In genomic region chr6:101376511-101377166, GRCm38 (mm10) we compare ENCODE assay signal across 7 mouse cellular contexts. TPM values are rescaled to one million over a fixed set of nuclear protein-coding genes. Genes with fewer than 3 reads are reported as not detected.
A peak's percentile ranks its signal among the peaks of the same experiment; 100 is the strongest.
DNase-seq lines count a peak whose midpoint lies in the region; ATAC-seq lines count a peak whose summit lies in the region.

No protein-coding gene starts in this region.

- H3K4me3 ChIP-seq in embryonic facial prominence, embryonic 11.5 days (ENCODE audit: low read depth, low read length): peak overlapping the region; percentile 78
- peak overlapping the region; percentile 52 for H3K4me3 ChIP-seq in liver, embryonic 12.5 days

- peak overlapping the region; percentile 91 for H3K4me2 ChIP-seq in embryonic facial prominence, embryonic 11.5 days (ENCODE audit: low read depth, low read length)
- peak overlapping the region; percentile 48 for H3K4me2 ChIP-seq in liver, embryonic 12.5 days

- DNase-seq in ZHBTc4 (ENCODE audit: low read depth, low spot score): peak; percentile 31
- no peak for DNase-seq in embryonic facial prominence, embryonic 11.5 days (ENCODE audit: low spot score)
- peak; percentile 26 to 53 for DNase-seq in heart, postnatal 36 days
- no peak for DNase-seq in embryo, embryonic 9.5 days (ENCODE audit: extremely low spot score)
- DNase-seq in left cerebral cortex, postnatal 25 days (ENCODE audit: low spot score in 2 of 2): no peak
- DNase-seq in cerebellum, adult 18-20 months: no peak

- no peaks in the 10 kb centered on the region for H3K9me3 ChIP-seq in embryonic facial prominence, embryonic 11.5 days (replicated peaks; ENCODE audit: control insufficient read depth, low read length)
- H3K9me3 ChIP-seq in liver, embryonic 12.5 days (replicated peaks): no peaks in the 10 kb centered on the region

- no peaks in the 10 kb centered on the region for H3K36me3 ChIP-seq in embryonic facial prominence, embryonic 11.5 days (replicated peaks; ENCODE audit: control insufficient read depth, insufficient read depth, low read depth, low read length)
- H3K36me3 ChIP-seq in liver, embryonic 12.5 days: no peaks in the 10 kb centered on the region

- H3K27me3 ChIP-seq in embryonic facial prominence, embryonic 11.5 days (ENCODE audit: control insufficient read depth, insufficient read depth, low read length): no peaks in the 10 kb centered on the region
- H3K27me3 ChIP-seq in liver, embryonic 12.5 days (replicated peaks): peaks cover 51% of the 10 kb centered on the region

- WGBS in embryonic facial prominence, embryonic 11.5 days: 2% methylated on average over 10 of the region's 10 CpGs
- WGBS in liver, embryonic 12.5 days (ENCODE audit: insufficient replicate concordance): 7% methylated on average over 10 of the region's 10 CpGs

- ATAC-seq in embryonic facial prominence, embryonic 11.5 days (replicated peaks; ENCODE audit: insufficient number of reproducible peaks, low FRiP score, low TSS enrichment, low read depth): no peak
- ATAC-seq in liver, embryonic 12.5 days: no peak

- peak overlapping the region; percentile 88 for H3K9ac ChIP-seq in embryonic facial prominence, embryonic 11.5 days (replicated peaks; ENCODE audit: low read length)
- peak overlapping the region; percentile 27; the same call in 1 of the 2 replicates for H3K9ac ChIP-seq in liver, embryonic 12.5 days

- H3K27ac ChIP-seq in embryonic facial prominence, embryonic 11.5 days (replicated peaks; ENCODE audit: low read depth, low read length): peak overlapping the region; percentile 91; the same call in 1 of the 2 replicates
- peak overlapping the region; percentile 56; the same call in 1 of the 2 replicates for H3K27ac ChIP-seq in liver, embryonic 12.5 days

- H3K4me1 ChIP-seq in embryonic facial prominence, embryonic 11.5 days (ENCODE audit: control insufficient read depth, insufficient read depth, low read length): peaks cover 6% of the 10 kb centered on the region
- H3K4me1 ChIP-seq in liver, embryonic 12.5 days: peaks cover 6% of the 10 kb centered on the region; the same call in 1 of the 2 replicates

- intact Hi-C loops in heart, postnatal 36 days (cut with DNase I): loop anchor here (2.0 to 10.0 kb wide), 2 partner anchors 158 to 238 kb away; no protein-coding TSS in a partner anchor
- intact Hi-C loops in left cerebral cortex, postnatal 25 days (cut with DNase I): loop anchor here (1.0 to 5.0 kb wide), 3 partner anchors 106 to 241 kb away; no protein-coding TSS in a partner anchor

RNA-seq across cellular contexts. Expression of gene Pdzrn3, which starts 1.1 kb away (rescaled TPM):
- polyA plus RNA-seq in embryonic facial prominence, embryonic 11.5 days (2014; fragmentation: Nextera tagmentation; extraction: Ambion mirVana): 11.9 TPM in 2 replicates
- total RNA-seq in heart, postnatal 36 days (2021): 10 to 100 TPM; 28.6 to 40.4 TPM
- polyA plus RNA-seq in liver, embryonic 12.5 days (2016; fragmentation: Nextera tagmentation; extraction: Ambion mirVana): 1.4 TPM in 2 replicates
- 10 to 100 TPM; 43.9 to 47.8 TPM for total RNA-seq in left cerebral cortex, postnatal 25 days (2021)

Comparison
In these comparisons a context has a peak if more than half of its experiments do, and no peak if none do; other contexts are left out.
1. DNase-seq: peak in ZHBTc4 (single experiment) and heart, postnatal 36 days (2 of 2); none in embryonic facial prominence, embryonic 11.5 days (single experiment), embryo, embryonic 9.5 days (single experiment), left cerebral cortex, postnatal 25 days (0 of 2) and cerebellum, adult 18-20 months (0 of 2).